Mouse (Mus musculus) forebrain, postnatal 0 days (tissue): ENCODE results near the gene Pla2g12a. TPM values are rescaled to one million over a fixed set of nuclear protein-coding genes. Genes with fewer than 3 reads are reported as not detected.

Experiments used
- ATAC-seq: fragments of 200-750 bp; cut with Nextera tagmentation; 2 replicates; pipeline ENCODE4 v1.8.0; 2017; ENCODE audit warnings: mild to moderate bottlenecking, moderate library complexity
- DNase-seq: peaks from one replicate; pipeline ENCODE4 v3.0.0-alpha.2; 2015
- H3K27ac ChIP-seq: fragments of 300-500 bp; sonication (generic); 2 replicates; pipeline ENCODE4 v1.5.1; 2014; ENCODE audit warnings: low read depth, mild to moderate bottlenecking, antibody characterized with exemption, low read length, moderate library complexity, mixed read lengths
- H3K27me3 ChIP-seq: fragments of 300-500 bp; sonication (generic); 2 replicates; pipeline ENCODE4 v1.6.1; 2014; ENCODE audit warnings: mild to moderate bottlenecking, low read length, mixed read lengths; ENCODE audit not compliant: insufficient read depth
- H3K36me3 ChIP-seq: fragments of 300-500 bp; sonication (generic); 2 replicates; pipeline ENCODE4 v1.6.1; 2014; ENCODE audit warnings: mild to moderate bottlenecking, moderate library complexity; ENCODE audit not compliant: insufficient read depth
- H3K4me1 ChIP-seq: fragments of 300-500 bp; sonication (generic); 2 replicates; pipeline ENCODE4 v1.6.1; 2014; ENCODE audit warnings: antibody characterized with exemption; ENCODE audit not compliant: insufficient read depth
- H3K4me2 ChIP-seq: fragments of 300-500 bp; sonication (generic); 2 replicates; pipeline ENCODE4 v1.6.1; 2014; ENCODE audit warnings: low read depth, mild to moderate bottlenecking, moderate library complexity
- H3K4me3 ChIP-seq: fragments of 300-500 bp; sonication (generic); 2 replicates; pipeline ENCODE4 v1.5.1; 2014; ENCODE audit warnings: low read depth, low read length, mixed read lengths
- H3K9ac ChIP-seq: fragments of 300-500 bp; sonication (generic); 2 replicates; pipeline ENCODE4 v1.6.1; 2014; ENCODE audit warnings: mild to moderate bottlenecking
- H3K9me3 ChIP-seq: fragments of 300-500 bp; sonication (generic); 2 replicates; pipeline ENCODE4 v1.6.1; 2016; ENCODE audit warnings: low read length
- CTCF ChIP-seq: sonication (generic); IDR thresholded peaks from 2 replicates; pipeline ENCODE4 v1.5.1; 2016; ENCODE audit warnings: antibody characterized with exemption, control low read depth, low read depth
- WGBS: fragments of 180-500 bp; shearing (Covaris S2); extraction: QIAGEN DNeasy Blood & Tissue Kit; methylation state at CpG from one replicate; pipeline ENCODE4 v1.1.7; 2014; 5-methylcytosine and 5-hydroxymethylcytosine counted together
- polyA plus RNA-seq: library from polyadenylated mRNA; unstranded; fragments of >200 nt; fragmentation: Nextera tagmentation; extraction: Ambion mirVana; gene quantifications from 2 replicates; pipeline ENCODE4 v1.2.1, GENCODE M21; 2015
- total RNA-seq: library from RNA; depleted of rRNA; stranded (reverse); fragments of >200 nt; gene quantifications from 2 replicates; pipeline ENCODE4 v1.2.3, GENCODE M21; 2014

Pla2g12a gene
- total and polyA plus RNA-seq, 2 experiments from 2014 or later, result 28.4 to 55.3 TPM

GRCm38 (mm10) chr3:129838017-129838416 lies 40.4 kb upstream of the Pla2g12a start:
- no peak overlapping the region for H3K4me2 ChIP-seq
- no peaks in the 10 kb centered on the region for H3K36me3 ChIP-seq
- H3K4me1 ChIP-seq, result no peaks in the 10 kb centered on the region
- no peaks in the 10 kb centered on the region for H3K9me3 ChIP-seq
- no peak overlapping the region for H3K9ac ChIP-seq
- WGBS, result 42% methylated on average over 7 of the region's 7 CpGs
- H3K4me3 ChIP-seq, result no peak overlapping the region
- no peaks in the 10 kb centered on the region for H3K27me3 ChIP-seq
- no peak overlapping the region for H3K27ac ChIP-seq
- DNase-seq (no peak), ATAC-seq (no peak)
- no peak for TF ChIP-seq CTCF

GRCm38 (mm10) chr3:129845868-129846267 lies 32.5 kb upstream of the Pla2g12a start:
- Histone ChIP-seq H3K4me1 (no peaks in the 10 kb centered on the region), H3K4me3 (no peak overlapping the region), H3K9me3 (no peaks in the 10 kb centered on the region), H3K9ac (no peak overlapping the region), H3K36me3 (no peaks in the 10 kb centered on the region), H3K27me3 (no peaks in the 10 kb centered on the region), H3K4me2 (no peak overlapping the region), H3K27ac (no peak overlapping the region)
- ATAC-seq (no peak), DNase-seq (no peak)
- no peak for TF ChIP-seq CTCF
- 94% methylated on average over 2 of the region's 2 CpGs for WGBS

GRCm38 (mm10) chr3:129846846-129847245 lies 31.6 kb upstream of the Pla2g12a start:
- Histone ChIP-seq H3K4me2 (no peak overlapping the region), H3K27ac (no peak overlapping the region), H3K9ac (no peak overlapping the region), H3K4me3 (no peak overlapping the region), H3K27me3 (no peaks in the 10 kb centered on the region), H3K4me1 (no peaks in the 10 kb centered on the region), H3K36me3 (no peaks in the 10 kb centered on the region), H3K9me3 (no peaks in the 10 kb centered on the region)
- WGBS, result 88% methylated on average over 7 of the region's 7 CpGs
- TF ChIP-seq CTCF, result no peak
- no peak for DNase-seq
- no peak for ATAC-seq

GRCm38 (mm10) chr3:129862592-129862991 lies 15.8 kb upstream of the Pla2g12a start:
- Histone ChIP-seq H3K4me3 (no peak overlapping the region), H3K9me3 (no peaks in the 10 kb centered on the region), H3K9ac (no peak overlapping the region), H3K27ac (no peak overlapping the region), H3K36me3 (no peaks in the 10 kb centered on the region), H3K4me2 (no peak overlapping the region), H3K4me1 (no peaks in the 10 kb centered on the region), H3K27me3 (no peaks in the 10 kb centered on the region)
- ATAC-seq (no peak), DNase-seq (no peak)
- WGBS, result 77% methylated on average over 2 of the region's 2 CpGs
- no peak for TF ChIP-seq CTCF

- no peaks in the 10 kb centered on the region for H3K36me3 ChIP-seq
- H3K9ac ChIP-seq, result no peak overlapping the region
- TF ChIP-seq CTCF, result peak; percentile 53
- 57% methylated on average over 14 of the region's 14 CpGs for WGBS
- no peaks in the 10 kb centered on the region for H3K4me1 ChIP-seq
- H3K4me2 ChIP-seq, result no peak overlapping the region
- no peak for ATAC-seq
- H3K4me3 ChIP-seq, result no peak overlapping the region
- no peak for DNase-seq
- H3K27ac ChIP-seq, result no peak overlapping the region
- no peaks in the 10 kb centered on the region for H3K27me3 ChIP-seq
- H3K9me3 ChIP-seq, result no peaks in the 10 kb centered on the region
Measured at GRCm38 (mm10) chr3:129863698-129864097, 14.7 kb upstream of the Pla2g12a start.

- no peak for TF ChIP-seq CTCF
- Histone ChIP-seq H3K27me3 (no peaks in the 10 kb centered on the region), H3K27ac (no peak overlapping the region), H3K9ac (no peak overlapping the region), H3K4me3 (no peak overlapping the region), H3K4me2 (no peak overlapping the region), H3K36me3 (no peaks in the 10 kb centered on the region), H3K4me1 (peaks cover 6% of the 10 kb centered on the region; the same call in 1 of the 2 replicates), H3K9me3 (no peaks in the 10 kb centered on the region)
- WGBS, result 69% methylated on average over 10 of the region's 10 CpGs
- DNase-seq (no peak), ATAC-seq (no peak)
Measured at GRCm38 (mm10) chr3:129877327-129877726, 1.1 kb upstream of the Pla2g12a start.

- Histone ChIP-seq H3K9me3 (no peaks in the 10 kb centered on the region), H3K9ac (peak overlapping the region; percentile 72), H3K36me3 (no peaks in the 10 kb centered on the region), H3K27ac (no peak overlapping the region), H3K4me2 (peak overlapping the region; percentile 93), H3K27me3 (no peaks in the 10 kb centered on the region), H3K4me1 (peaks cover 6% of the 10 kb centered on the region; the same call in 1 of the 2 replicates), H3K4me3 (peak overlapping the region; percentile 92)
- ATAC-seq (peak; percentile 26), DNase-seq (peak; percentile 12)
- WGBS, result under 1% methylated on average over 24 of the region's 25 CpGs
- no peak for TF ChIP-seq CTCF
Measured at GRCm38 (mm10) chr3:129879131-129879757, 838 bp downstream of the Pla2g12a start.
